Mouse (Mus musculus): ENCODE results near the gene Tmprss4.

Gene Tmprss4

DNA sequence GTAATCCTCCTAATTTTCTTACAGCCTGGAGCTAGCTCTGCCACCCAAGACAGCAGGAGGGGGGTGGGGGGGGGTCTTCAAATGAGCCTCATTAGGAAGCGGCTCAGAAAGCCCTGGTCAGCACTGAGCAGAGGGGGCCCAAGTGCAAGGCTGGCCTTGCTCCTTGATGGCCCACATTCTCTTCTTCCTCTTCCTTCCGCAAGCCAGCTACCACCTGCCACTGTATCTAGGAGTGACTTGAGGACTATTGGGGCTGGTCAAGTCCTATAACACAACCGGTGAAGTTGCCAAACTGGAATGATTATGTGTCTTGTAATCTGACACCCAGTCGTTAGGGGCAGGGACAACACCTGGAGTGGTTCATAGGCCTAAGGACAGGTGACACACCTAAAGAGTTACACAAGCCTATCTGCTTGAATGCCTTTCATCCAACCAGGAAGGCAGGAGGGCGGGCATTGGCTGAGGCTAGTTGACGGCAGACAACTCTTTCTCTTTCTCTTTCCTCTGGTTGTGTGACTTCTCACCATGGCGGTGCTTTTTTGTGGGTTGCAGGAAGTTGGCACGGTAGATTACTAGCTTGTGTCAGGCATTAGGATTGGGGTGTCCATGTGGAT is at the start of gene Tmprss4:
Gene Tmprss4 (minus strand): TSS at position 296 of the 614 bp plus-strand sequence.
- DNase-seq (ENCODE audit: low read depth, low spot score): peak; percentile 39

DNA sequence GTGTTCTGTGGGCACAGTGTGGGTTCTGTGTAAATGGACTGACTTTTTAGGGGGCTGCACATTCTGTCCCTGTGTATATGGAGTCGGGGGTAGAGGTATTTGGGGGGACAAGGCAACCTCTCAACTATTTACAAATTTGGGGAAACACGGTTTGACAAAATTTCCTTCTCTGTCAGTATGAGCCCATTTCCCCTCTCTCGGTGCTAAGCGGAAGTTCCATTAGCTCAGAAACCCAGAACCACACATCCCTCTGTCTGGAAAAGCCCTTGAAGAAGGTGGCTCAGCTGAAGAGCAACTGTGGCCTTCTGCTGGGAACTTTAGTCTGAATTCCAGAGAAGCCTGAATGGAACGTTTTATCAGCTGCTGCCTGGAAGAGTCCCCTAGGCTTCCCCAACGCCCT is 48.5 kb upstream of the Tmprss4 start:
- DNase-seq (ENCODE audit: low read depth, low spot score): peak; percentile 44

DNA sequence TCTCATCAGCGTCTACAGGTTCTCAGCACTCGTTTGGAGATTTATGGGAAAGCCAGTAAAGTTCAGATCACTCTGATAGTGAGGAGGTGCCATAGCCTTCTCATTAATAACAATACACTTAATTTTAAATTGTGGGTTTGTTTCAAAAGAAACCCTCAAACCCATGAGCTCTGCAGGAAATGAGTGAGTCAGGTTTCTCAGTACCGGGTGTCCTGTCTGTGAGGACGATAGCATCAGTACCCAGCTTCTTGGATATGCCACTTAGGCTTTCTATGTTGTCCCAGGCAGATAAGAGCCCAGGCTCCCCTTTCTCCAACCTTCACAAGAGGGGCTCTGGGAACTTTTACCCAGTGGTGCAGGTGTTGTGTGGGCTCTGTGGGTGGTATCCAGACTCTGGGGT is 48.1 kb upstream of the Tmprss4 start:
- DNase-seq (ENCODE audit: low read depth, low spot score): peak; percentile 59

DNA sequence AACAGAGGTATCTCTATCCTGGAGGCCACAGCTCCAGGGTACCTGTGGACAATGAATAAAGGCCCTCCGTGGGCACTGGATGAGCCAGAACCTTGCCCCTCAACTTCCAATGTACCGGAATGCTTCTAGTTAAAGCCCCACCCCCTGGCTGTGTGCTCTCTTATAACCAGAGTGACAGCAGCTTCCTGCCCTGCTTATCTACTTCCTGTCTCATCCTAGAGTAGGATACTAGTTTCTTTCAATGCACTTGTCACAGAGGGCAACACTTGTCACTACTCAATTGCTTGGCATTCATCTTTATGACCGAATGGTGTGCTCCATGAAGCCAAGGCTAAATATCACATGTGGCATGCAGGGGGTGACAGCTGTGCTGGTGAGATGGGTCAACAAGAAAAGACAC is 47.4 kb upstream of the Tmprss4 start:
- peak; percentile 68 for DNase-seq (ENCODE audit: low read depth, low spot score)

DNA sequence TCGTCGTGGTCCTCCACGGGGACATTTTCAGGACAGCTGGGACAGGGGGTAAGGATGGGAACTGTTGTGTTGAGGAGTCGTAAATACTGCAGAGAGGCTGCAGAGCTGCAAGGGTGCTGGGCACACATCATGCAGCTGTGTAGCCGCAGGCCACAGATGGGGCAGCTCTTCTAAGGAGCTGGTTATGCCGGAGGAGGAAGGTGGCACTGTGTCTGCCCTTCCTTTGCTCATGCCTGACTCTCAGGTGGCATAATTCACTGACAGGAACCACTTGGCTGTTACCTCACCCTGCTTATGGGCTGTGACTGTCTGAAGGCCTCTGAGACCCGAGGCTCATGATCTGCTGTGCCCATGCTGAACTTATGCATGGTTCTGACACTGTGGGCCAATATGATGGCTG is 46.4 kb upstream of the Tmprss4 start:
- DNase-seq (ENCODE audit: low read depth, low spot score): no peak

DNA sequence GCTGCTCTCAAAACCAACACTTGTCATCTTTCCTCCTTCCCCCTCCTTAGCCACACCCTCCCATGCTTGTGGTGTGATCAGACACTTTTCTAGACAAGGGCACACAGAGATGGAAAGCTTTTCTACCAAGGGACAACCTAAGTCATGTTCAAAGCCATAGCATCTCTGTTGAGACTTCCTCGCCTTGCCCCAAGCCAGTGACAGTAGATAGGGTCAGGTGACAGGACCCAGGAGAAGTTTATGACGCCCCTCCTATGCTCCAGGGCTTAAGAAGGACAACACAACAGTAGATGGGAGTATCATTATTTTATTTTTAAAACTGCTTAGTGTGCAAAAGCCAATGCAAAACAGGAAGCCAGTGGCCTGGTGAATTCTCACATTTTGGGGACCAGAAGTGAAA is 43.6 kb upstream of the Tmprss4 start:
- peak; percentile 63 for DNase-seq (ENCODE audit: low read depth, low spot score)

DNA sequence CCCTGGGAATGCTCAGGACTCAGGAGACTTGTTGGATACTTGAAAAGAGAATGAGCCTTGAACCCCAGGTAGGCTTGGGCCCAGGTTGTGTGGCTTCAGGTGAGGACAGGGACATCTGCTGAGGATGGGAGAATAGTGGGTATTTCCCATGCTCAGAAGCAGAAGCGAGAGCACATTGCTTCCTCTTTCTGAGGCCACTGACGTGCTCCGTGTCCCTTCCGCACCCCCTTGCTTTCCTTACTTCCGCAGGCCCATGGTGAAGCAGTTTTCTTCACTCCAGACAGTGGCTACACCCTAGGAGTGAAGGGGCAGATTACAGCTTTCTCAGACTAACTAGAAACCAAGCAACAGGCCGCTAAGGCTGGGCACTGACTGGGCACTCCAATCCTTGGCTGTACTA is 42.2 kb upstream of the Tmprss4 start:
- peak; percentile 49 for DNase-seq (ENCODE audit: low read depth, low spot score)

DNA sequence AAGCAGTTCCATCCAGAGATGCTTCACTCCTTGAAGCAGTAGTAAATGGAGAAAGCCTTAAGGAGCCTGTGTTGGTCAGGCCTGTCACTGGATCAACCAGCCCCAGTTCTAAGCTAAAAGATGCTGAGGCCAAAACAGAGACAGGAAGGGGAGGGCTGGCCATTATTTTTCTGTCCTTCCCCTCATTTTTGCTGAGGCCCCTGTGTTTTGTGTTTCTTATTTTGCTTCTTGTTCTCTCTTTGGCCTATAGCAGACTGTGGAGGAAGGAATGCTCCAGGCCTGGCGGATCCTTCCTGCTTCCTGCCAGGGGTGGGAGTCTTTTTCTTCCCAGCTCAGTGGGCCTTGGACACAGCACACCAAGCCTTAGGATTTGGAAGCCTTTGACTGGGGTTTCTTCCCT is 41.5 kb upstream of the Tmprss4 start:
- no peak for DNase-seq (ENCODE audit: low read depth, low spot score)

DNA sequence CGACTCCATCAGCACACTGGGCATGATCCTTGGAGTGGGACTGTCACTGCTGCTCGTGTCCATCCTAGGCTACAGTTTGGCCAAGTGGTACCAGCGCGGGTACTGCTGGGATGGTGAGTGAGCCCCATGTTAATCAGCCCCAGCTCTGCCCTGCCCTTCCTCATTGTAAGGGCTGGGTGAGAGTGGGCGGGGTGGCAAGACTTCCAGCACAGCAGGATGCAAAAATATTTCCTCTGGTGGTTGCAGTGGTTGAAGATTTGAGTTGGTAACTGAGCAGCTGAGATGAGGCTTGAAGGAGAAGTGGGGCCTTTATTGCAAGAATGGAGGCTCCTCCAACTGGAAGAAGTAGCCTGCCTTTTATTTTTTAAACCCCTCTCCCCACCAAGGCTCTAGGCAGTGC is 37.5 kb upstream of the Tmprss4 start:
- peak; percentile 64 for DNase-seq (ENCODE audit: low read depth, low spot score)

DNA sequence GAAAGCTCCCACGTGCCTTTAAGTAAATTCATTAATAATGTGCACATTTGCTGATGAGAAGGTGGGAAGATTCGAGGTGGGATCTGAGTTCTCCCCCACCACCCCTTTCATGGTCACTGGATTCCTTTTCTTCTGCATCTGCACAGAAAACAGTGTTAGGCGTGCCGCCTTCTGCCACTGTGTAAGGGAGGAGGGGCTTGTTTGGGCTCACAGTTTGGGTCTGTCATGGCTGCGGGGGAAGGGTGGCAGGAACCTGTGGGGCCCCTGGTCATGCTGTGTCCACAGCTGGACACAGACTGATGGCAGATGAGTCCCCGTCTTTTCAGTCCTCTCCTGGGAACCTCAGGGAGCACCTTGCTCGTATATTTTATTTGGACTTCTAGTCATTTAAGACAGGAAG is 32.9 kb upstream of the Tmprss4 start:
- no peak for DNase-seq (ENCODE audit: low read depth, low spot score)

DNA sequence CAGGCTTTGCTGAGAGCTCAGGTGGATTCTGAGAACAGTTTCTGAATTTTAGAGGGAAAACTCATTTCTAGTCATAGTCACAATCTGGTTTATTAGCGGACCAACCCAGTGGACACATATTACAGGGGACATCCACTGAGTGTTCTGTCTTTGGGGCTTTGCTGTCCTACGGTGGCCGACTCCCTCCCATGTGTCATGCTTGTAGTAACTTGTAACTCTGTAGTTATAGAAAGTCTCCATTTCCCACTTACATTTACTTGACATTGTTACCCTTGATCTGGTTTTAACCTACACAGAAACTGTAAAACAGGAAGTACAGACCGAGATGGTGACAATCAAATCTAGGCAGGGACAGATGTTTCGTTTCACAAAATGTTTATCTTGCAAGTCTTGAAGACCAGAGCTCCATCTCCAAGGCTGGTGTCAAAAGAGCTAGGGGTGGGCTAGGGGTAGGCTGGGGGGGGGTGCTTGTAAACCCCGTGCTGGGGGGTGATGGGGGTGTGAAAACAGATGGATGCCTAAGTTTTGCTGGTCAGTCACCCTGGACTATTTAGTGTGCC is 31.9 kb upstream of the Tmprss4 start:
- DNase-seq (ENCODE audit: low read depth, low spot score): peak; percentile 50

DNA sequence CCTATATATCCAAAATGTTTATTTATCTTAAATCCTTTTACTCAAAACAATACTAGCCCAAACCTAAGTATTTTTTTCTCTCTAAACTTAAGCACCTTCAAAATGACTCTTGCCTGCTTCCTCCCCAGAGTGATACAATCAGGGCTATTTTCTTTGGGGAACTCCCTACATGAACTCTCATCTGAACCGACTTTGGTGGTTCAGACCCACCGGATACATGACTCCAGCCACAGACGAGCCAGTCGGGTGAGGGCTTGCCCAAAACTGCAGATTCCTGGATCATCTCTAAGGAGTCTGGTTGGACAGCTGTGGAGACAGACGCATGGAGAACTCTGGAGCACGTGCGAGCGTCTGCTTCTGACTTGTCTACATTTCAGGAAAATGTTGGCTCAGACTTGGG is 25.5 kb upstream of the Tmprss4 start:
- DNase-seq (ENCODE audit: low read depth, low spot score): peak; percentile 71

DNA sequence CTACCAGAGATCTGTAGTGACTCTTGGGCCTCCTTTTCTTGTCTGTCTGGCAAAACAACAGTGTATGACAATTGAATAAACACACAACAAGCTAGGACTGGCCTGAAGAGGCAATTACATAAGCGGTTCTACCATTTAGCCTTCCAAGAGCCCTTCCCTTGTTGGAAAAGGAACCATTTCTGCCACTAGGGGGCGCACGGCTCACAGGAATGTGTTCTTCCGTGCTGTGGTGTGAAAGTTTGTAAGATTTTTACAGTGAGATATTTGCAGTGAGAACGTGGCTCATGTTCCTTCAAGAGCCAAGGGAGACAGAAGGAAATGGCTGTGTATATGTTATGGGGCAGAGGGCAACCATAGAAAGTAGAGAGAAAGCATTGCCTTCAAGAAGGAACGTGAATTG is 17.7 kb upstream of the Tmprss4 start:
- peak; percentile 94 for DNase-seq (ENCODE audit: low read depth, low spot score)

DNA sequence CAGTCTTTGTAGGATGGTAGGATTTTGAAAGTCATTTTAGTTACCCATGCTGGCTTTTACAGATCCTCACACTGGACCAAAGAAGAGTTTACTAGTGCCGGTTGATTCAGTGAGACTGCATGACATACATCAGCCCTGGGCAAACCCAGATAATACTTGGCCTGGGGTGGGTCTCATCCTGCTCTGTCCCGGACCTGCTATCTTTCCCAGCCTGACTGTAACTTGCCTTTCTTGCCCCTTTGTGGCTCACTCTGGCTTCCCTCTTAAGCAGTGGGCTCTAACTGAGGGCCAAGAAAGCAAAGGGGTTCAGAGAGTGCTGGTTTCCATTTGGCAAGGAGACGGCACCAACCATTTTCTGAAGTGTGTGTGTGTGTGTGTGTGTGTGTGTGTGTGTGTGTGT is 15.8 kb upstream of the Tmprss4 start:
- no peak for DNase-seq (ENCODE audit: low read depth, low spot score)

DNA sequence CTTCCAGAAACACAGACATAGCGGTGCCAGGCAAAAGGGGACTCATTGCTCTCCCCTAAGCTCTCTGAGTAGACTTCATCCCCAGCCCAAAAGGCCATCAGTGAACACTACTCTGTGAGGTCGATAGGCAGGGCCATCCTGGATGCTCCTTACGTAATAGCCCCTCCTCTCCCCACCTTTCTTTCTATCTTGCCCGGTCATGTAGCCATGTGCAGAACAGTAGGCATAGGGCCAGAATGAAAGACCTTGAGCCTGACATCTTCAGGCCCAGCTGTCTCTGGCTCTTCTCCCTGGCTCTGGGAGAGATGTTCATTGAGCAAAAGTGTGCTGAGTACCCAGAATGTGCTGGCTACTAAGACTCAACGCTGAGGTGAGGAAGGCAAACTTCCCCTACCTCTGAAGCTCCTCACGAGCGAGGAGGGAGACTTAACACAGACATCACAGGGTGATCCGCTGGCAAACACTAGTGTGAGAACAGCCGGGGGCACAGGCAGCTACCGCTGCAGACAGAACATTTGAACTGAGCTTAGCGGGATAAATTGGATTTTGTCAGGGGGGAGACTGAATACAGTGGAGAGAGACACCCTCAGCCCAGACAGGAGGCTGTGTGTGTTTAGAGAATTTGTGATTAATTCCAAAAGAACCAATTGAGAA is 11.8 kb upstream of the Tmprss4 start:
- no peak for DNase-seq (ENCODE audit: low read depth, low spot score)

DNA sequence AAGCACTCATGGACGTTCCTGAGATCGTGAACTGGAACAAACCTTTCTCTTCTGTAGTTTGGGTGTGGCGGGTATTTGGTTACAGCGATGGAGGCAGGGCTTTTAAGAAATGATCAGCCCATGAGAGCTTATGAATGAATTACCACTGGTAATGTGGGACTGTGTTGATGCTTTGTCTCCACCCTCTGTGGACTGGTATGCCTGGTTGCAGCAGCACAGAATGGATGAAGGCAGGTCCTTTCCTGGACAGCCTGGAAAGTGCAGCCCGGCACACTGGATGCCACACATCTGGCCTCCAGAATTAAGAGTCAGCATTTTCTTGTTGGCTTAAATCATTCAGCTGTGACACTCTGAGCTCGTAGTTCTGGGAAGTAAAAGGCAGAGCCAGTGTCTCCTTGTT is 8.1 kb upstream of the Tmprss4 start:
- DNase-seq (ENCODE audit: low read depth, low spot score): no peak

DNA sequence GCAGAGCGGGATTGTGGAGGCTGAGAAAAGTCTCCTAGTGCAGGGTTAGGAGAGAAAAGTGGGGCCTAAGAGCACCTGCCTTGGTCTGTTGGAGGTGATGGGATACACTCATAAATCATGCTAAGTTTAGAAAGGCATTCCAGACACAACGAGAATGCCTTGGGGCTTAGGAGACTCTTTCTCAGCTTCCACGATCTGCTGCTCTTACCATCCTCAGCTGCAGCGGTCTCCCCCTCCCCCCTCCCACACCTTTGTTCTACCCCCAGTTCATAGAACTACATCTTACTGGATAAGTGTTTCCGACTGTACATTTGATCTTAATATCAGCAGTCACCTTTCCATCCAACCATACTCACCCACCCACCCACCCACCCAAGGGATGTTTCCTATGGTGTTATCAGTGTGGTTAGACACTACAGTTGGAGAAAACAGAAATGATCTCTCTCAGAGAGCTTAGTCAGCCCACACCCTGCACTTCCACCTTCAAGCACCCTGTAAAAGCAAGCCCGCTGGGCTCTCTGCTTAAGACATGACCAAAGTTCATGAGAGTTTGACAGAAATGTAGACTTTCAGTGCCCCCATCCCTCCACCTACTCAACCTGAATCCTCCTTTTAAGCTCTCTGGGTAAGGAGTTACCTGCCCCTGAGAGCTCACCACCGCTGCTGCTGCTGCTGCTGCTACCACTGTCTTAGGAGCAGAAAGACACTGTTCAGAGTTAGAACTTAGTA is 3.3 kb upstream of the Tmprss4 start:
- peak; percentile 49 for DNase-seq (ENCODE audit: low read depth, low spot score)

DNA sequence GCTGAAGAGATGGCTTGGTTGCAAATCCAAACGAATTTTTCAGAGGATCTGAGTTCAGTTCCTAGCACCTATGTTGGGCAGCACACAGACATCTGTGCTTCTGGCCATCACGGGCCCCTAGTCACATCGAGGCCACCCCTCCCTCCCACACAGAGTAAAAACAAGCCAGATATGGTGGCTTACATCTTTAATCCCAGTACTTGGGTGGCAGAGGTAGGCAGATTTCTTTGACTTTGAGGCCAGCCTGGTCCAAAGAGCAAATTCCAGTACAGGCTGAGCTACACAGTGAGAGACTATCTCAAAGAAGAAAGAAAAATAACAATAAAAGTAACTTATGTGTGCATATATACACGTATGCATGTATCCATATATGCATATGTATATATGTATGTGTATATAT is 2.2 kb upstream of the Tmprss4 start:
- no peak for DNase-seq (ENCODE audit: low read depth, low spot score)

DNA sequence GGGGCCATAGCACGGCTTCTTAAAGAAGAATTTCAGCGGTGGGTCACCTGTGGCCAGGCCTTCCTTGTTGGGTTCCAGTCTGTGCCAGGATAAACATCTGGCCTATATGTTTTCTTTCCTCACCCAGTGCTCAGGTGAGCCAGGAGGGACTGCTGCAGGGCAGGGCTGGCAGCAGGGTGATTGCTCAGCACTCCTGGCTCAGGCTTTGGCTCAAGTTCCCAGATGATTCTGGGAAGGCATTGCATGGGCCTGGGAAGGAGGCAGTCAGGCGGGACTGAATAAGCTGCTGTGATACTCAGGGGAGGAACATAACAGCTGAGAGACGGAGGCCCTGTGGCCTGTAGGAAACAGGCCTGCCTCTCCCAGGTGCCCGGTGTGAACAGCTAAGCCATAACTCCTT is 1.3 kb upstream of the Tmprss4 start:
- no peak for DNase-seq (ENCODE audit: low read depth, low spot score)

DNA sequence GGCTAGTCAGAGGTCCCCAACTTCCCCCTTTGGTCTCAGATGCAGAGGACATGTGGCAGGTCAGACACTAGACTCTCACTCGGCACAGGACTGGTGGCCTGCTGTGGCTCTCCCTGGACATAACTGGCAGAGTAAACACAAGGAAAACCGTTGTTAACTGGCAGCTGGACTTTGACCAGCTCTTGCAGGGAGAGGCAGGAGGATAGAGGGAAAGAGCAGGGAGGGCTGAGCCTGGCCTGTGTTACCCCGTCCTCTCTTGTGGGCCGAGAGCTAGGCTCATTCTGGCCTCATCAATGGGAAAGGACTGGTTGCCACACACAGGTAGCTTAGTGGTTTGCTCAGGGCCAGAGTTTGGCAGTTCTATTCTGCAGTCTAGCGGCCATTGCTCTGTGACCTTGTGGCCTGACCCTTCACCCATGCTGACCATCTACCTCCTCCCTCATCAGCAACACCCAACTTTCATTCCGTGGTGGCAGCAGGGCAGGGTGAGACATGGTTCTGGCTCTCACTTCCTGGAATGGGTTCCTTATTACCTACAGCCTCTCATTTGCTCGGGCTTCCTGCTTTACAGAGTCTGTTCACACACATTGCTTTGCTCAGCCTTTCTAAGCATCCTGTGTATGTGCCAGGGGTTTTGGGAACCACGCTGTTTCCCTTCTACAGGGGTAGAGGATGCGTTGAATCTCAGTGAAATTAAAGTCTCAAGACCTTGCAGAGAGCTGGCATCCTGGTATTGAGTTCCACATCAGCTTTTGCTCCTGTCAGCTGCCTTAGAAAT is 1.7 kb downstream of the Tmprss4 start:
- peak; percentile 27 for DNase-seq (ENCODE audit: low read depth, low spot score)

DNA sequence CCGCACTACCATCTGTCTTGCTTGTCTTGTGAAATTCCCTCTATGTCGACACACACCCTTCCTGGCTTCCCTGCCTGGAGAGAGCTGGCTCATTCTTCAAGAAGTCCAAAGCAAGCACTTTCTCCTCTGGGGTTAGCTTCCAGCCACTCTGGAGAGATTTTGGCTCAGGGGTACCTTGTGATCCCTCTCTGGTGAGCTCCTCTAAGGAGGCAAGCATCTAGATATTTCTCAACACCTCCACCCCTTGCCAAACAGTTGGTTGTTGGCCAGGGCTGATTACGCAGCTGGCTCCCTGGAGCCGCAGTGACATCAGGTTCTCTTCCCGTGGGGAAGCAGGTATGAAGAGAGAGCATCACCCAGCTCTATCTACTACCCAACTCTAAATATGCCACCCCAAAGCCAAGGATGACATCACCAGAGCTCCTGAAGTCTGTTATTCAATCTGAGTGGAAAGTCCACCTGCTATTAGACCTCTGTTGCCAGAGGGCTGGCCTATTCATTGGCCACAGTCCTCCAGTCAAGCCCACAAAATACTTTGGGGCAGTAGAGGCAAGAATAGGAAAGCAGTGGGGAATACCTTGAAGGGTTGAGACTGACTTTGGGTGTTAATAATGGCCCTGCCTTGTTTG is 2.5 kb downstream of the Tmprss4 start:
- no peak for DNase-seq (ENCODE audit: low read depth, low spot score)

DNA sequence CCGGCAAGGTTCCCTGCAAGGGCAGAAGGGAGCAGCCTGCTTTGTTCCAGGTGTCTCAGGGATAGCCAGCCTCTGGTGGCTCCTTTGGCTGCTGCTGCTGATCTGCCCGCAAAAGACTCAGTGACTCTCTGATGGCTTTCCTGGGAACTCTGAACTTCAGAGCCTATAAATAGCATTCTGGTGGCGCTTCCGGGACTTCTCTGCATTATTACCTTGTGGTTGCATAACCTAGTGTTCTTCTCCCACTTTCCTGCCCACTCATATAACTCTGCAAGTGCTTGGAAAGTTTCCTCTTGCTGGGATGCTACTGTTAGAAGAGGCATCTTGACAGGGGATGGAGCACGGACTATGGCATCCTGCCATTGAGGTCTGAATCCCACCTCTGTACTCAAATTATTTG is 6.3 kb downstream of the Tmprss4 start:
- no peak for DNase-seq (ENCODE audit: low read depth, low spot score)
